Mouse (Mus musculus) spleen, adult 2 months (tissue): ENCODE results near the gene 4921524J17Rik.

Source experiments
- CTCF ChIP-seq: fragments of 200-500 bp; IDR thresholded peaks from 2 replicates; pipeline ENCODE4 v1.5.1; 2011; ENCODE audit warnings: mild to moderate bottlenecking, inconsistent platforms; ENCODE audit not compliant: insufficient read depth, insufficient read length, insufficient replicate concordance; ENCODE audit errors: extremely low read depth
- POLR2A ChIP-seq: fragments of 200-500 bp; IDR thresholded peaks from 2 replicates; pipeline ENCODE4 v1.6.1; 2011; ENCODE audit warnings: low read depth, low read length, inconsistent platforms

DNA sequence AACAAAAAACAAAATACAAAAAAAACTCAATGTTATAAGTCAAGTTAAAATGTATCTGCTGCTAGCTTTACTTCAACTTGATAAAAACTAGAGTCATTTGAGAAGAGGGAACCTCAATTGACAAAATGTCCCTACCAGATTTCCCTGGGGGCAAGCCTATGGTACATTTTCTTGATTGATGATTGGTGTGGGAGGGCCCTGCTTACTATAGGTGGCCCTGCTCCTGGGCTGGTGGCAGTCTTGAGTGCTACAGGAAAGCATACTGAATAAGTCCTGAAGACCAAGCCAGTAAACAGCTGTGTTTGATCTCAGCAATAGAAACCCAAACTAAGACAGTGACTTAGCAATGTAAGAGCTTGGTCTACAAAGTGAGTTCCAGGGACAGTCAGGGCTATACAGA lies 11.5 kb upstream of the 4921524J17Rik start:
- TF ChIP-seq CTCF (no peak), POLR2A (no peak)
